Comparison of ENCODE assay signal across 10 mouse cellular contexts in the genomic region with DNA sequence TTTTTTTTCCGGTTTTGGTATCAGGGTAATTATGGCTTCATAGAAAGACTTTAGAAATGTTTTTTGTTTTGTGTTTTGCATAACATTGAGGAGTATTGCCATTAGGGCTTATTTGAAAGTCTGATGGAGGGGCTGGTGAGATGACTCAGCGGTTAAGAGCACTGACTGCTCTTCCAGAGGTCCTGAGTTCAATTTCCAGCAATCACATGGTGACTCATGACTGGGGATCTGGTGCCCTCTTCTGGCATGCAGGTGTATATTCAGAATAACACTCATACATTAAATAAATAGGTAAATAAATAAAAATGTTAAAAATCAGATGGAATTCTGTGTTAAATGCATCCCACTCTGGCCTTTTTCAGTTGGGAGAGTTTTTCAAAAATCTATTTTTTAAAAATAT. TPM values are rescaled to one million over a fixed set of nuclear protein-coding genes. Genes with fewer than 3 reads are reported as not detected.
A peak's percentile ranks its signal among the peaks of the same experiment; 100 is the strongest.
DNase-seq lines count a peak whose midpoint lies in the region; TF ChIP-seq lines count a peak whose summit lies in the region.
"Had no signal": no experiment of that assay in that cellular context is flagged by ENCODE, and none has a peak within 500 bp of the region (broad histone marks: within the 10 kb centered on the region; RNA-seq: fewer than 3 reads in every experiment).

No protein-coding gene starts in this region.

- TF ChIP-seq EP300 in MEL (IDR thresholded peaks at IDR 0.05; ENCODE audit: low read depth in 1 of 2, low read length in 2 of 2): no peak

- peaks cover 16% of the 10 kb centered on the region; the same call in 1 of the 2 replicates for H3K27me3 ChIP-seq in heart, embryonic 10.5 days (ENCODE audit: insufficient read depth, poor library complexity, severe bottlenecking)
- no peaks in the 10 kb centered on the region; a peak in 1 of 4 replicates for H3K27me3 ChIP-seq in MEL (ENCODE audit: control insufficient read depth in 1 of 2, insufficient read depth in 2 of 2, low read length in 2 of 2)
- H3K27me3 ChIP-seq: embryonic facial prominence, embryonic 15.5 days had no signal

- no peak overlapping the region for H3K27ac ChIP-seq in heart, embryonic 10.5 days
- H3K27ac ChIP-seq in MEL (ENCODE audit: control insufficient read depth, low read depth, low read length): no peak overlapping the region
- H3K27ac ChIP-seq: embryonic facial prominence, embryonic 15.5 days; macrophage had no signal

- H3K9me3 ChIP-seq in heart, embryonic 10.5 days: no peaks in the 10 kb centered on the region
- no peaks in the 10 kb centered on the region for H3K9me3 ChIP-seq in MEL (replicated peaks; ENCODE audit: insufficient read depth, low read length)
- H3K9me3 ChIP-seq: embryonic facial prominence, embryonic 15.5 days had no signal

- H3K36me3 ChIP-seq in heart, embryonic 10.5 days: no peaks in the 10 kb centered on the region
- H3K36me3 ChIP-seq in MEL (ENCODE audit: control insufficient read depth in 1 of 2, insufficient read depth in 2 of 2, low read length in 2 of 2): no peaks in the 10 kb centered on the region
- H3K36me3 ChIP-seq: embryonic facial prominence, embryonic 15.5 days had no signal

- H3K9ac ChIP-seq in MEL (ENCODE audit: control insufficient read depth, low read depth, low read length, poor library complexity, severe bottlenecking): no peak overlapping the region
- H3K9ac ChIP-seq: embryonic facial prominence, embryonic 15.5 days had no signal

- no peak overlapping the region for H3K4me3 ChIP-seq in heart, embryonic 10.5 days
- H3K4me3 ChIP-seq in MEL (ENCODE audit: control insufficient read depth in 1 of 2, insufficient read depth in 1 of 2, low read depth in 2 of 2, low read length in 2 of 2): no peak overlapping the region
- H3K4me3 ChIP-seq: embryonic facial prominence, embryonic 15.5 days had no signal

- no peak for TF ChIP-seq POLR2A in MEL (IDR thresholded peaks at IDR 0.05; ENCODE audit: control insufficient read depth in 1 of 2, insufficient read depth in 1 of 2, low read depth in 1 of 2, low read length in 2 of 2, poor library complexity in 1 of 2)

- DNase-seq in heart, adult 8-10 months (ENCODE audit: low spot score): peak; percentile 8
- DNase-seq in heart, embryonic 10.5 days (ENCODE audit: low spot score): no peak
- DNase-seq in 416B (ENCODE audit: low read depth) (peak; percentile 51), MEL (ENCODE audit: low read depth, low spot score) (peak; percentile 56)
- peak; percentile 31 to 69 for DNase-seq in kidney, postnatal 36 days
- no peak for DNase-seq in layer of hippocampus, adult 9-10 months (ENCODE audit: low spot score)
- DNase-seq in layer of hippocampus, postnatal 36 days: no peak
- DNase-seq in cerebellum, adult 9-10 months: no peak

- TF ChIP-seq CTCF in MEL (IDR thresholded peaks at IDR 0.05 in 2 of 3, conservative IDR thresholded peaks at IDR 0.05 in 1 of 3; ENCODE audit: control insufficient read depth in 1 of 3, insufficient read depth in 1 of 3, low read depth in 2 of 3, low read length in 3 of 3, poor library complexity in 1 of 3, severe bottlenecking in 1 of 3): peak in 2 of 3 experiments; percentile 37 to 44; a peak in 3 of 6 replicates

- peak; percentile 52 for TF ChIP-seq RAD21 in MEL (IDR thresholded peaks at IDR 0.05; ENCODE audit: low read depth, low read length)

- H3K4me1 ChIP-seq in heart, embryonic 10.5 days: no peaks in the 10 kb centered on the region
- H3K4me1 ChIP-seq in MEL (ENCODE audit: control insufficient read depth in 1 of 2, insufficient read depth in 2 of 2, low read length in 2 of 2): no peaks in the 10 kb centered on the region
- H3K4me1 ChIP-seq: embryonic facial prominence, embryonic 15.5 days had no signal

- WGBS in heart, embryonic 10.5 days: 57% methylated on average over 2 of the region's 2 CpGs

- no peaks in the 10 kb centered on the region for H3K79me2 ChIP-seq in MEL (ENCODE audit: control insufficient read depth, insufficient read depth, low read length, poor library complexity)

TF ChIP-seq in MEL, 35 proteins besides CTCF, POLR2A, EP300 and RAD21:
- TF ChIP-seq SMC3 (IDR thresholded peaks at IDR 0.05; ENCODE audit: low read depth, low read length) (0 out of 2 replicates have a peak, but pooled peaks have one; percentile 31), JUND (IDR thresholded peaks at IDR 0.05; ENCODE audit: low read depth, low read length) (no peak)

RNA-seq across cellular contexts. Expression of gene Rlim, which starts 9.3 kb away (rescaled TPM):
- total RNA-seq in heart, adult 8-10 months (2022): 10 to 100 TPM; 24.2 to 25.8 (median 25.1) TPM
- polyA plus RNA-seq in heart, embryonic 10.5 days (2016; fragmentation: Nextera tagmentation; extraction: Ambion mirVana): 33.4 and 34.6 TPM in 2 replicates
- total RNA-seq in MEL (2012; rRNA removed): 30.0 and 32.5 TPM in 2 replicates
- 10 to 100 TPM; 20.8 to 84.2 TPM for polyA plus RNA-seq in MEL (2012; ENCODE audit: insufficient read depth in 1 of 2, insufficient read length in 2 of 2, low read depth in 1 of 2, low replicate concordance in 2 of 2, missing spikeins in 1 of 2)
- total RNA-seq in layer of hippocampus, postnatal 36 days (2021): 10 to 100 TPM; 52.6 to 54.0 TPM

Comparison
In these comparisons a context has a peak if more than half of its experiments do, and no peak if none do; other contexts are left out.
1. DNase-seq: peak in heart, adult 8-10 months (single experiment), 416B (single experiment), MEL (single experiment) and kidney, postnatal 36 days (2 of 2); none in heart, embryonic 10.5 days (single experiment), layer of hippocampus, adult 9-10 months (single experiment), layer of hippocampus, postnatal 36 days (0 of 2) and cerebellum, adult 9-10 months (single experiment).